Mouse (Mus musculus): ENCODE measurements at regions not wholly inside any gene's neighbourhood (a gene's known extent, or its start where the extent isn't known, plus 50 kb on each side); places are given as distances from the start of the nearest gene placed in this dataset.

GRCm38 (mm10) chr2:51532709-51533414, 94.4 kb upstream of the Tas2r134 start:
- Histone ChIP-seq H3K4me1 (ENCODE audit: control insufficient read depth, insufficient read depth, low read length) (peaks cover 5% of the 10 kb centered on the region; the same call in 1 of the 2 replicates), H3K27me3 (ENCODE audit: control insufficient read depth, insufficient read depth, low read length) (no peaks in the 10 kb centered on the region), H3K27ac (replicated peaks; ENCODE audit: low read depth, low read length) (no peak overlapping the region), H3K4me2 (ENCODE audit: low read depth, low read length) (no peak overlapping the region), H3K9ac (replicated peaks; ENCODE audit: low read length) (no peak overlapping the region), H3K9me3 (replicated peaks; ENCODE audit: control insufficient read depth, low read length) (no peaks in the 10 kb centered on the region), H3K36me3 (replicated peaks; ENCODE audit: control insufficient read depth, insufficient read depth, low read depth, low read length) (no peaks in the 10 kb centered on the region), H3K4me3 (ENCODE audit: low read depth, low read length) (no peak overlapping the region)
- DNase-seq (ENCODE audit: low spot score), result peak; percentile 55
- 50% methylated on average over 11 of the region's 11 CpGs for WGBS
- ATAC-seq (replicated peaks; ENCODE audit: insufficient number of reproducible peaks, low FRiP score, low TSS enrichment, low read depth), result no peak

GRCm38 (mm10) chr2:51531106-51531839, 96.0 kb upstream of the Tas2r134 start:
- peak overlapping the region; percentile 20; the same call in 1 of the 2 replicates for H3K27ac ChIP-seq (replicated peaks; ENCODE audit: low read depth, low read length)
- H3K27me3 ChIP-seq (ENCODE audit: control insufficient read depth, insufficient read depth, low read length), result no peaks in the 10 kb centered on the region
- H3K4me3 ChIP-seq (ENCODE audit: low read depth, low read length), result no peak overlapping the region
- H3K36me3 ChIP-seq (replicated peaks; ENCODE audit: control insufficient read depth, insufficient read depth, low read depth, low read length), result no peaks in the 10 kb centered on the region
- 28% methylated on average over 10 of the region's 10 CpGs for WGBS
- peak; percentile 63 for DNase-seq (ENCODE audit: low spot score)
- H3K9ac ChIP-seq (replicated peaks; ENCODE audit: low read length), result no peak overlapping the region
- ATAC-seq (replicated peaks; ENCODE audit: insufficient number of reproducible peaks, low FRiP score, low TSS enrichment, low read depth), result peak; percentile 79
- no peaks in the 10 kb centered on the region for H3K9me3 ChIP-seq (replicated peaks; ENCODE audit: control insufficient read depth, low read length)
- H3K4me2 ChIP-seq (ENCODE audit: low read depth, low read length), result no peak overlapping the region
- H3K4me1 ChIP-seq (ENCODE audit: control insufficient read depth, insufficient read depth, low read length), result peaks cover 5% of the 10 kb centered on the region; the same call in 1 of the 2 replicates

GRCm38 (mm10) chr2:51522766-51523165, 104.5 kb upstream of the Tas2r134 start:
- 83% methylated on average over 3 of the region's 3 CpGs for WGBS

GRCm38 (mm10) chr2:51509220-51510011, 117.9 kb upstream of the Tas2r134 start:
- no peak overlapping the region for H3K4me2 ChIP-seq (ENCODE audit: low read depth, low read length)
- ATAC-seq (replicated peaks; ENCODE audit: insufficient number of reproducible peaks, low FRiP score, low TSS enrichment, low read depth) (no peak), DNase-seq (ENCODE audit: low spot score) (no peak)
- WGBS, result 82% methylated on average over 8 of the region's 8 CpGs
- no peak overlapping the region for H3K9ac ChIP-seq (replicated peaks; ENCODE audit: low read length)
- H3K4me1 ChIP-seq (ENCODE audit: control insufficient read depth, insufficient read depth, low read length), result no peaks in the 10 kb centered on the region
- H3K36me3 ChIP-seq (replicated peaks; ENCODE audit: control insufficient read depth, insufficient read depth, low read depth, low read length), result no peaks in the 10 kb centered on the region
- no peak overlapping the region for H3K27ac ChIP-seq (replicated peaks; ENCODE audit: low read depth, low read length)
- H3K9me3 ChIP-seq (replicated peaks; ENCODE audit: control insufficient read depth, low read length), result no peaks in the 10 kb centered on the region
- no peaks in the 10 kb centered on the region for H3K27me3 ChIP-seq (ENCODE audit: control insufficient read depth, insufficient read depth, low read length)
- no peak overlapping the region for H3K4me3 ChIP-seq (ENCODE audit: low read depth, low read length)

More at GRCm38 (mm10) chr2:51522766-51523165, 104.5 kb upstream of the Tas2r134 start:
- no peaks in the 10 kb centered on the region for H3K4me1 ChIP-seq (ENCODE audit: control insufficient read depth, insufficient read depth, low read length)
- H3K4me2 ChIP-seq (ENCODE audit: low read depth, low read length), result no peak overlapping the region
- no peak for ATAC-seq (replicated peaks; ENCODE audit: insufficient number of reproducible peaks, low FRiP score, low TSS enrichment, low read depth)
- no peak overlapping the region for H3K4me3 ChIP-seq (ENCODE audit: low read depth, low read length)
- no peak for DNase-seq (ENCODE audit: low spot score)
- no peaks in the 10 kb centered on the region for H3K36me3 ChIP-seq (replicated peaks; ENCODE audit: control insufficient read depth, insufficient read depth, low read depth, low read length)
- no peak overlapping the region for H3K27ac ChIP-seq (replicated peaks; ENCODE audit: low read depth, low read length)
- no peaks in the 10 kb centered on the region for H3K27me3 ChIP-seq (ENCODE audit: control insufficient read depth, insufficient read depth, low read length)
- no peaks in the 10 kb centered on the region for H3K9me3 ChIP-seq (replicated peaks; ENCODE audit: control insufficient read depth, low read length)
- no peak overlapping the region for H3K9ac ChIP-seq (replicated peaks; ENCODE audit: low read length)

GRCm38 (mm10) chr2:51497896-51498295, 129.4 kb upstream of the Tas2r134 start:
- WGBS, result 91% methylated on average over 2 of the region's 2 CpGs
- H3K4me1 ChIP-seq (ENCODE audit: control insufficient read depth, insufficient read depth, low read length), result no peaks in the 10 kb centered on the region
- no peak for ATAC-seq (replicated peaks; ENCODE audit: insufficient number of reproducible peaks, low FRiP score, low TSS enrichment, low read depth)
- no peak overlapping the region for H3K4me2 ChIP-seq (ENCODE audit: low read depth, low read length)
- no peaks in the 10 kb centered on the region for H3K9me3 ChIP-seq (replicated peaks; ENCODE audit: control insufficient read depth, low read length)
- H3K4me3 ChIP-seq (ENCODE audit: low read depth, low read length), result no peak overlapping the region
- no peak overlapping the region for H3K9ac ChIP-seq (replicated peaks; ENCODE audit: low read length)
- H3K27me3 ChIP-seq (ENCODE audit: control insufficient read depth, insufficient read depth, low read length), result no peaks in the 10 kb centered on the region
- H3K36me3 ChIP-seq (replicated peaks; ENCODE audit: control insufficient read depth, insufficient read depth, low read depth, low read length), result no peaks in the 10 kb centered on the region
- no peak for DNase-seq (ENCODE audit: low spot score)
- H3K27ac ChIP-seq (replicated peaks; ENCODE audit: low read depth, low read length), result no peak overlapping the region

GRCm38 (mm10) chr2:51473753-51474152, 153.6 kb upstream of the Tas2r134 start:
- H3K4me2 ChIP-seq (ENCODE audit: low read depth, low read length), result no peak overlapping the region
- no peaks in the 10 kb centered on the region for H3K27me3 ChIP-seq (ENCODE audit: control insufficient read depth, insufficient read depth, low read length)
- WGBS, result 58% methylated on average over 2 of the region's 2 CpGs
- peak; percentile 76 for DNase-seq (ENCODE audit: low spot score)
- ATAC-seq (replicated peaks; ENCODE audit: insufficient number of reproducible peaks, low FRiP score, low TSS enrichment, low read depth), result no peak
- H3K4me3 ChIP-seq (ENCODE audit: low read depth, low read length), result no peak overlapping the region
- no peak overlapping the region for H3K9ac ChIP-seq (replicated peaks; ENCODE audit: low read length)
- no peaks in the 10 kb centered on the region for H3K36me3 ChIP-seq (replicated peaks; ENCODE audit: control insufficient read depth, insufficient read depth, low read depth, low read length)
- no peaks in the 10 kb centered on the region for H3K4me1 ChIP-seq (ENCODE audit: control insufficient read depth, insufficient read depth, low read length)
- no peak overlapping the region for H3K27ac ChIP-seq (replicated peaks; ENCODE audit: low read depth, low read length)
- no peaks in the 10 kb centered on the region for H3K9me3 ChIP-seq (replicated peaks; ENCODE audit: control insufficient read depth, low read length)

GRCm38 (mm10) chr2:51467027-51467694, 160.2 kb upstream of the Tas2r134 start:
- ATAC-seq (replicated peaks; ENCODE audit: insufficient number of reproducible peaks, low FRiP score, low TSS enrichment, low read depth), result no peak
- H3K27ac ChIP-seq (replicated peaks; ENCODE audit: low read depth, low read length), result no peak overlapping the region

More at GRCm38 (mm10) chr2:51467027-51467694, 160.2 kb upstream of the Tas2r134 start:
- Histone ChIP-seq H3K4me1 (ENCODE audit: control insufficient read depth, insufficient read depth, low read length) (no peaks in the 10 kb centered on the region), H3K9me3 (replicated peaks; ENCODE audit: control insufficient read depth, low read length) (no peaks in the 10 kb centered on the region), H3K27me3 (ENCODE audit: control insufficient read depth, insufficient read depth, low read length) (no peaks in the 10 kb centered on the region), H3K9ac (replicated peaks; ENCODE audit: low read length) (no peak overlapping the region), H3K4me3 (ENCODE audit: low read depth, low read length) (no peak overlapping the region), H3K4me2 (ENCODE audit: low read depth, low read length) (no peak overlapping the region), H3K36me3 (replicated peaks; ENCODE audit: control insufficient read depth, insufficient read depth, low read depth, low read length) (no peaks in the 10 kb centered on the region)
- no peak for DNase-seq (ENCODE audit: low spot score)
- WGBS, result 78% methylated on average over 7 of the region's 7 CpGs

Data from embryonic facial prominence, embryonic 11.5 days (tissue).